Mouse (Mus musculus) heart, embryonic 10.5 days (tissue): ENCODE measurements at regions not wholly inside any gene's neighbourhood (a gene's known extent, or its start where the extent isn't known, plus 50 kb on each side); places are given as distances from the start of the nearest gene placed in this dataset.

Source experiments
- DNase-seq: peaks from one replicate; pipeline ENCODE4 v3.0.0-alpha.2; 2017; ENCODE audit warnings: low spot score
- H3K27ac ChIP-seq: fragments of 300-500 bp; sonication (generic); 2 replicates; pipeline ENCODE4 v1.5.1; 2016; ENCODE audit warnings: mild to moderate bottlenecking
- H3K27me3 ChIP-seq: fragments of 300-500 bp; sonication (generic); 2 replicates; pipeline ENCODE4 v1.6.1; 2016; ENCODE audit warnings: mild to moderate bottlenecking; ENCODE audit not compliant: poor library complexity, insufficient read depth, severe bottlenecking
- H3K36me3 ChIP-seq: fragments of 300-500 bp; sonication (generic); 2 replicates; pipeline ENCODE4 v1.6.1; 2016; ENCODE audit warnings: mild to moderate bottlenecking, moderate library complexity
- H3K4me1 ChIP-seq: fragments of 300-500 bp; sonication (generic); 2 replicates; pipeline ENCODE4 v1.6.1; 2016; ENCODE audit warnings: mild to moderate bottlenecking
- H3K4me3 ChIP-seq: fragments of 300-500 bp; sonication (generic); 2 replicates; pipeline ENCODE4 v1.5.1; 2016; ENCODE audit warnings: mild to moderate bottlenecking, moderate library complexity
- H3K9me3 ChIP-seq: fragments of 300-500 bp; sonication (generic); 2 replicates; pipeline ENCODE4 v1.6.1; 2016; ENCODE audit warnings: mild to moderate bottlenecking, moderate library complexity
- WGBS: fragments of 180-500 bp; shearing (Covaris S2); methylation state at CpG from one replicate; pipeline ENCODE4 v1.1.7; 2016; 5-methylcytosine and 5-hydroxymethylcytosine counted together

DNA sequence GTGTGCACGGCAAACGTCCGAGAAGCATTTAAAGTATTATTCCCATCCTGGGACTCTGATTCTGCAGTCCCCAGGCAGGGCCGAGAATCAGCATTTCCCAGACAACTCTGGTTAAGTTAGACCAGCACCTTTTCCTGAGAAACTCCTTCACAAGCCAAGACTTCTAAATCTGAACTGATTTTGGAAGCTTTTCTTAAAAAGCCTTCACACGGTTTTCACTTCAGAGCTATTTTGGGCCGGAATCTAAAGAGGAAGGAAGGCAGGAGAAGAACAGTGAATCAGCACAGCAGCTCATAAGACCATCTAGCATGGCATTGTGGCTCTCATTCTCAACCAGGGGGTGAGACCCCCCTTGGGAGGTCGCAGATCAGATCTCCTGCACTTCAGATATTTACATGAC lies 57.5 kb upstream of the Phyhipl start:
- Histone ChIP-seq H3K36me3 (no peaks in the 10 kb centered on the region), H3K27ac (no peak overlapping the region), H3K4me3 (no peak overlapping the region), H3K27me3 (no peaks in the 10 kb centered on the region), H3K9me3 (no peaks in the 10 kb centered on the region), H3K4me1 (no peaks in the 10 kb centered on the region)
- 79% methylated on average over 7 of the region's 7 CpGs for WGBS
- DNase-seq: no peak

DNA sequence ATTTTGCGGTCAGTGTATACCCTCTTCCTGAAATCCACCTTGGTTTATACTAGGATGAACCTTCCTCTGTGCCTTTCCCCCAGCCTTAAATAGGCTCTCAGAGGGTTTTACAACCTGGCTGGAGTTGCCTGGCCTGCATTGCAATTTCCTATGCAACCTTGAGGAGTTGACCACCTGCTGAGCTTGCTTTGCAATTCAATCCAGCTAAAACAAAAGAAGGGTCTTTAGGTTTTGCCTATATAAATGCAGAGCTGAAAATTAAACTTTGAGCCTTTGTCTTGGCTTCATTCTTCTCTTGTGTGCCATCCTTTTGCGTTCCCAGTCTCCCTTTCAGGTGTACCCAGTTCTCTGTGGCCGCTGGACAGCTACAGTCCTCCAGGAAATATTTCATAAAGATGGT lies 53.0 kb upstream of the Phyhipl start:
- no peaks in the 10 kb centered on the region for H3K36me3 ChIP-seq
- H3K27me3 ChIP-seq: no peaks in the 10 kb centered on the region
- WGBS: 61% methylated on average over 3 of the region's 3 CpGs
- H3K27ac ChIP-seq: no peak overlapping the region
- H3K4me1 ChIP-seq: no peaks in the 10 kb centered on the region
- no peak for DNase-seq
- H3K4me3 ChIP-seq: no peak overlapping the region
- no peaks in the 10 kb centered on the region for H3K9me3 ChIP-seq
